Mouse (Mus musculus) midbrain, postnatal 0 days (tissue): ENCODE measurements at regions not wholly inside any gene's neighbourhood (a gene's known extent, or its start where the extent isn't known, plus 50 kb on each side); places are given as distances from the start of the nearest gene placed in this dataset.

ENCODE experiments used
- ATAC-seq: fragments of 200-750 bp; cut with Nextera tagmentation; 2 replicates; pipeline ENCODE4 v1.8.0; 2017; ENCODE audit warnings: moderate number of reproducible peaks, mild to moderate bottlenecking, moderate TSS enrichment, moderate library complexity; ENCODE audit not compliant: low FRiP score
- DNase-seq: peaks from one replicate; pipeline ENCODE4 v3.0.0-alpha.2; 2015; ENCODE audit warnings: low spot score
- H3K27ac ChIP-seq: fragments of 300-500 bp; sonication (generic); 2 replicates; pipeline ENCODE4 v1.5.1; 2014; ENCODE audit warnings: low read depth, mild to moderate bottlenecking, low read length, mixed read lengths
- H3K27me3 ChIP-seq: fragments of 300-500 bp; sonication (generic); 2 replicates; pipeline ENCODE4 v1.6.1; 2014; ENCODE audit warnings: low read length, control low read depth, mixed read lengths; ENCODE audit not compliant: insufficient read depth
- H3K36me3 ChIP-seq: fragments of 300-500 bp; sonication (generic); 2 replicates; pipeline ENCODE4 v1.6.1; 2014; ENCODE audit warnings: low read length, control low read depth, mixed read lengths; ENCODE audit not compliant: insufficient read depth
- H3K4me1 ChIP-seq: fragments of 300-500 bp; sonication (generic); 2 replicates; pipeline ENCODE4 v1.6.1; 2014; ENCODE audit warnings: mild to moderate bottlenecking, control low read depth, antibody characterized with exemption, low read length, mixed read lengths; ENCODE audit not compliant: insufficient read depth
- H3K4me2 ChIP-seq: fragments of 300-500 bp; sonication (generic); 2 replicates; pipeline ENCODE4 v1.6.1; 2014; ENCODE audit warnings: low read depth, mild to moderate bottlenecking, low read length, mixed read lengths; ENCODE audit not compliant: poor library complexity, severe bottlenecking
- H3K4me3 ChIP-seq: fragments of 300-500 bp; sonication (generic); 2 replicates; pipeline ENCODE4 v1.5.1; 2014; ENCODE audit warnings: low read depth, mild to moderate bottlenecking, low read length, moderate library complexity
- H3K9ac ChIP-seq: fragments of 300-500 bp; sonication (generic); replicated peaks from 2 replicates; pipeline ENCODE4 v1.6.1; 2014; ENCODE audit warnings: mild to moderate bottlenecking, low read length, moderate library complexity, mixed read lengths; ENCODE audit not compliant: poor library complexity, severe bottlenecking
- H3K9me3 ChIP-seq: fragments of 300-500 bp; sonication (generic); 2 replicates; pipeline ENCODE4 v1.6.1; 2016; ENCODE audit warnings: low read length, control low read depth
- CTCF ChIP-seq: IDR thresholded peaks from 2 replicates; pipeline ENCODE4 v1.5.1; 2016; ENCODE audit warnings: antibody characterized with exemption, mild to moderate bottlenecking
- WGBS: fragments of 180-500 bp; shearing (Covaris S2); extraction: QIAGEN DNeasy Blood & Tissue Kit; methylation state at CpG from one replicate; pipeline ENCODE4 v1.1.7; 2014; 5-methylcytosine and 5-hydroxymethylcytosine counted together

- no peak for TF ChIP-seq CTCF
- Histone ChIP-seq H3K27ac (no peak overlapping the region), H3K4me1 (no peaks in the 10 kb centered on the region), H3K9ac (no peak overlapping the region), H3K4me2 (no peak overlapping the region), H3K4me3 (no peak overlapping the region), H3K27me3 (no peaks in the 10 kb centered on the region), H3K36me3 (no peaks in the 10 kb centered on the region), H3K9me3 (no peaks in the 10 kb centered on the region)
- no peak for ATAC-seq
- no peak for DNase-seq
Observed at GRCm38 (mm10) chr2:40258207-40258606, 1032.0 kb upstream of the Ppp6c start.

GRCm38 (mm10) chr2:40249639-40250332 lies 1023.5 kb upstream of the Ppp6c start:
- H3K27me3 ChIP-seq = no peaks in the 10 kb centered on the region
- no peaks in the 10 kb centered on the region for H3K4me1 ChIP-seq
- no peak for TF ChIP-seq CTCF
- ATAC-seq = no peak
- H3K4me3 ChIP-seq = no peak overlapping the region
- no peaks in the 10 kb centered on the region for H3K36me3 ChIP-seq
- 44% methylated on average over 1 of the region's 1 CpGs for WGBS
- no peaks in the 10 kb centered on the region for H3K9me3 ChIP-seq
- no peak overlapping the region for H3K4me2 ChIP-seq
- no peak for DNase-seq
- no peak overlapping the region for H3K27ac ChIP-seq
- no peak overlapping the region for H3K9ac ChIP-seq

GRCm38 (mm10) chr2:40223708-40224107 lies 997.5 kb upstream of the Ppp6c start:
- H3K27ac ChIP-seq = no peak overlapping the region
- H3K4me1 ChIP-seq = no peaks in the 10 kb centered on the region
- H3K9me3 ChIP-seq = no peaks in the 10 kb centered on the region
- H3K4me3 ChIP-seq = no peak overlapping the region
- H3K4me2 ChIP-seq = no peak overlapping the region
- H3K27me3 ChIP-seq = no peaks in the 10 kb centered on the region
- TF ChIP-seq CTCF = no peak
- ATAC-seq = no peak
- 69% methylated on average over 1 of the region's 1 CpGs for WGBS
- no peak overlapping the region for H3K9ac ChIP-seq
- no peak for DNase-seq
- no peaks in the 10 kb centered on the region for H3K36me3 ChIP-seq

GRCm38 (mm10) chr2:40223259-40223658 lies 997.0 kb upstream of the Ppp6c start:
- no peaks in the 10 kb centered on the region for H3K4me1 ChIP-seq
- no peak overlapping the region for H3K27ac ChIP-seq
- no peak overlapping the region for H3K9ac ChIP-seq
- H3K36me3 ChIP-seq = no peaks in the 10 kb centered on the region
- DNase-seq (no peak), ATAC-seq (0 out of 2 replicates have a peak, but pooled peaks have one; percentile 31)
- H3K4me2 ChIP-seq = no peak overlapping the region
- H3K27me3 ChIP-seq = no peaks in the 10 kb centered on the region
- no peak for TF ChIP-seq CTCF
- no peaks in the 10 kb centered on the region for H3K9me3 ChIP-seq
- H3K4me3 ChIP-seq = no peak overlapping the region
